Mouse (Mus musculus) cerebellum, adult 11-12 months (tissue): ENCODE data around the gene Etl4.

Experiments used
- DNase-seq: peaks from one replicate; pipeline ENCODE4 v3.0.0; 2022

Gene Etl4

DNA sequence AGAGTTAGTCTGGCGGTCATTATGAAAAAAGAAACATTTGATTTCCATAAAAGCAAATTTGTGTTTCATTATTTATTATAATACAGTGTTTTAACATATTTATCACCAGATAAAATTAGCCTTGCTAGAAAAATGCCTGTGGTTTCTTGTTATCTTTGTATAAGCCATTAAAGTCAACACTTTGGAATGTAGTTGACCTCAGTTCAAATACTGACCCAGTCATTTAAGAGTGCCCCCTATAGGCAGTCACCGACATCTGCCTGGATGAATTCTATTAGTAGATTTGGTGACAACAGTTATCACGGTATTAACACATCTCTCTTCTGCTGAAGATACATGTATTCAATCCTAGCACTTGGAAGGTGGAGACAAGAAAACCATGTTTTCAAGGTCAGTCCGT lies 536.6 kb downstream of the Etl4 start:
- no peak for DNase-seq

DNA sequence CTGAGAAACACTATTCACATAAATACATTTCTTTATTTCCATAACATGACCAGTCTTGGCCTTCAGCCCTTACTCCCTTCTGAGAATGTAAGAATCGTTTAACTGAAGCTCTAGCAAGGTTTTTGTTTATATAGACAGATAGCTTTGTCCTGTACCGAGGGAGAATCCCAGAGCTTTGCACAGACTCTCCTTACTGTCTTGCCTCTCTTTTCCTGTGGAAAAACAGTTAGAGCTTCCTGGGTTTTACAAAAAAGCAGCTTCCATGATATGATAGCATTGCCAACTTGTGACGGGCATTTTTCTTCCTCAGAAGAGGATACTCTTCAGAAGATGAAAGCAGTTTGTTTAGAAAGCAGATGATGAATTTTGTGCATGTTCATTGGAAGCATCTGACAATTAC lies 541.4 kb downstream of the Etl4 start:
- DNase-seq: no peak

DNA sequence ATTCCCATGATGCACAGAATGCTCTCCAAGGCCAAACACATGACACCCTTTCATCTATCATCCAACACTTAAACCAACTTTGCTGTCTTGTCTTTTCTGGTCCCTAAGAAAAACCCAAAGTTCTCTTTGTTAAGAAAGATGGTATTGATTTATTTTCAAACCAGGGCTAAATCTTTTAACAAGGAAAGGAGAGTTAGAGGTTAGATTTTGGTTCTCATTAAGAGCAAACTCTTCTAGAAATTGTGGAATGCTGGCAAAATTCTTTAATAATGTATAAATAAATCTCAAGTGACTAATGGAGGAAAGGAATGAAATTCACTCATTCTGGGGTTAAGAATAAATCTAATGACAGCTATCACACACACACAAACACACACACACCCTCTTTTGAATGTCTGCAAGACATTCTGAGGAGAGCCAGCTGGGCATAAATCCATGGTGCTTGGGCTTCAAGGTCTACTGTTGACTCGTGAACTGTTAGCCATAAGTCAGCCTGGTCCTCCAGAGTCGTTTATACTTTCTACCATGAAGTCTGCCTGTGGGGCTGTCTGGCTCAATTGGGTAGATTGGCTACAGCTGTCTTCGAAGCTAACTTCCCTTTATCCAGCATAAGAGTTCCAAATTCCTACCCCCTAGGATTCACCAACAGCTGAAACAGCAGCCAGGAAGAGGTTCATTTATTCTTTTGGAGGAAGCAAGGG lies 544.1 kb downstream of the Etl4 start:
- no peak for DNase-seq

DNA sequence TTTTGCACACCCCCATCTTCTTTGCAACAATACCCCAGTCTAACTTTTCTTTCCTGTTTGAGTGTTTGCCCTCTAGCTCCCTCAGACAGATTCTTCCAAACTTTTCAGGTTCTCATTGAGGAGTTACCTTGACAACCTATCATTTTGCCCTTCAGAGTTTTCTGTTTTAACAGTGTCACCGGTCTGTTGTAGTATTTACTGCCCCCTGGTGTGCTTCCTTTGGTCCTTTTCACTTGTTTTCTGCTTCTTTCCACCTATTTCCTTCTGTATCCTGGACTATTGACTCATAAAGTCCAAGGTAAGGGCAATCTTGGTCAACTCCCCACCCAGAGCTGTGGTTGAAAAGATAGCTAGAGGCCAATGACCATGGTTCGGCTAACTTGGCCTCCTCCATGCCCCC lies 569.6 kb downstream of the Etl4 start:
- DNase-seq: no peak

DNA sequence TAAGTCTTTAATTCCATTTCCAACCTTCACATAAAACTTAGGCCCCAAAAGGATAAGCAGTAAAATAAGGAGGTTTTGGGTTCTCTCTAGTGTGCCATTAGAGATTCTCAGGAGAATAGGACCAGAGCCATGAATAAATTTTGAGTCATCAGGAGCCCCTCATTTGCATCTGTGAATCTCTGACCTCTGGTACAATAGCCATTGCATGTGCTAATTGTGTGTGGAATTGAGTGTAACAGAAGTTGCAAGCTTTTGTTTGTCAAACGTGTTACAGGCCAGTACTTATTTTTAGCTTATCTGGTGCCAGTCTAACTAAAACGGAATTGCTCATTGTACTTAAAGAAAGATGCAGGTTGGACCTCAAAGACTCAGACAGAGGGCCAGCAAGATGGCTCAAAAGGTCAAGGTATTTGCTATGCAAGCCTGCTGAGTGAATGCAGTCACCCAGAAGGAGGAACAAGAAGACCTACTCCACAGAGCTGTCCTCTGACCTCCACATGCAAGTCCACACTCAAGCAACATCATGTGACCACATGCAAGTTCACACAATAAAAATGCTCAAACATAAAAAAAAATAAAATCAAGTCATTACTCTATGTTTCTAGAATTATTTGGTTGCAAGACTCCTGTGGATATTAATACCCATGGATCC lies 576.7 kb downstream of the Etl4 start:
- DNase-seq: no peak

DNA sequence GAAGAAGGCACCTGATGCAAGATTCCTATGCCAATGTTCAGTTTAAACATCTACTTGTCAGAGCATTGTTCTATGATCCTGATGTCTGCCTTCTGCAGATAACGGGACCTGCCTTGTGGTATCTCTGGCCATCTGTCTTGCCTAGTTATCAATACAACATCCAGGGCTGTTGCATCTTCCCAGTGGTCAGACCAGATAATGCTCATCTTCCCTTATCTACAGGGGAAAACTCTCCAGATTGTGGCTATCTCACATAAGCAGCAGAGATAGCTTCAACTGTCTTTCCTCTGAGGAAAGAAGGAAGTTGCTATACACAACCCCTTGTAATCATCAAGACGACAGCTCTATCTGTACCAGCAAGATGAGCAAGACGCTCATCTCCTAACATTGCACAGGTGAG lies 579.5 kb downstream of the Etl4 start:
- no peak for DNase-seq

DNA sequence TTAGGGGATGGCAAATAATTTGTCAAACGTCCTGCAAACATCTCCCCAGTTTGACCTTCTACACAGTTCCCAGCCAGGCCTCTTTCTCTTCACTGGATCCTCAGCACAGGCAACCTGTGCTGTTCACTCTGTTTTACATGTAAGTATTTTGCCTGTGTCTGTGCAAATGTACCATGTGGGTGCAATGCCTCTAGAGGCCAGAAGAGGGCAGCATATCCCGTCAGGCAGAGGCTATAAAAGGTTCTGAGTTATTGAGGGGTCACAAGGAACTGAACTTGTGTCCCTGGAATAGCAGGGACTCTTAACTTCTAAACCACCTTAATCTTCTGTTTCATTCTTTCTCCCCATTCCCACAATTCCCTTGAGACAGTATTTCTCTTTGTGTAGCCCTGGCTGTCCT lies 582.5 kb downstream of the Etl4 start:
- DNase-seq: no peak

DNA sequence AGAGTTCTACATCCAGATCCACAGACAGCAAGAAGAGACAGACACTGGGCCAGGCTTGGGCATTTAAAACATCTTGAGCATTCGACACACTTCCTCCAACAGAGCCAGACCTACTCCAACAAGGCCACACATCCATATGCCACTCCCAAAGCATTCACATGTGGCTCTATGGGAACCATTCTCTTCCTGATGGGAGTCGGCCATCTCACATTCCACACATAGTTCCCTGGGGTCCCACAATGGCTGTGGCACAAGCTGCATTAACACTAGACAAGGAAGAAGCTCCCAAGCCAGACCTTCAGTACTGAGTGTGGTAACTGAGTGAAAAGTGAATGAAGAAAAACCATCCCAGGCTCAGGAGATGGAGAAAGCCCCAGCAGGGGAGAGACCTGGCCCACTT lies 584.2 kb downstream of the Etl4 start:
- no peak for DNase-seq

DNA sequence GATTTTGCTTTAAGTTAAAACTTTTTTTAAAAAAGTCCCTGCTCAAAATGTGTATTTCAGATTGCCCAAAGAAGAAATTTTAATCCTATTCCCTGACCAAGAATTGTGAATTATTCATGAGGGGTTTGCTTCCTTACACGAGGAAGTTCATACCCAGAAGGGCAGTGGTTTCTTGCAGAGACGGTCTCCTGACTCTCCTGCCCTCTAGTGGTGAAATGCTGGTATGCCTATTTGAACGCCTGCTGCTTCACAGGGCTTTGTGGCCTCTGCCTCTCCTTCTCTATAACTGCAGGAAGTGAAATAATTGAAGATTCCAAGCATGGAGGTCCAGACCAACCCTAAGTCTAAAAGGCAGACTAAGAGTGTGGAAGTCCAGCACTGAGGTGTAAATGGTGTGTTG lies 585.1 kb downstream of the Etl4 start:
- peak; percentile 10 for DNase-seq

DNA sequence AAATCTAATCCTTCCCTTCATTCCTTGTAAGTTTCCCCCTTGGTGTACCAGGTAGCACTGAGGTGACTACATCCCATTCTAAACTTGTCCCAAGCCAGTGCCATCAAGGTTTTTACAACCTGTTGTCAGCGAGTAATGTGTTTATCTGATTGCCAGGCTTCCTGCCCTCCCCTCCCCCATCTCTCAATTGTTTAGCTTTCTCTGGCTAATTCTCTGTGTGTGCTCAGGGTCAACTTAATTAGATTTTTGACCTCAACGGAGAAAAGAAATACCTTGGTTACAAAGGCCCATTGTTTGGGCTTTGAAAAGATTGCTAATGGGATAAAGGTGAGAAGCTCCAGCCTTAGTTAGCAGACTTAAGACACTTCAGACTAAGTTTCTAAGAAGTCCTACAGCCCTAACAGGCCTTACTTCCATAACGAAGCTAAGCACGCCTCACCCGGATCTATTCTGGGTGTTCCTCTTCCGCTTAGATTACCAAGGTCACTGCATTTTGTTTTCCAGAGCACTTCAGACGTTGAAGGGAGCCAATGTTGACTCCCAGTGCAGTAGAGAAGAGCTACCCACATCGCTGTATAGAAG lies 586.7 kb downstream of the Etl4 start:
- DNase-seq: no peak

DNA sequence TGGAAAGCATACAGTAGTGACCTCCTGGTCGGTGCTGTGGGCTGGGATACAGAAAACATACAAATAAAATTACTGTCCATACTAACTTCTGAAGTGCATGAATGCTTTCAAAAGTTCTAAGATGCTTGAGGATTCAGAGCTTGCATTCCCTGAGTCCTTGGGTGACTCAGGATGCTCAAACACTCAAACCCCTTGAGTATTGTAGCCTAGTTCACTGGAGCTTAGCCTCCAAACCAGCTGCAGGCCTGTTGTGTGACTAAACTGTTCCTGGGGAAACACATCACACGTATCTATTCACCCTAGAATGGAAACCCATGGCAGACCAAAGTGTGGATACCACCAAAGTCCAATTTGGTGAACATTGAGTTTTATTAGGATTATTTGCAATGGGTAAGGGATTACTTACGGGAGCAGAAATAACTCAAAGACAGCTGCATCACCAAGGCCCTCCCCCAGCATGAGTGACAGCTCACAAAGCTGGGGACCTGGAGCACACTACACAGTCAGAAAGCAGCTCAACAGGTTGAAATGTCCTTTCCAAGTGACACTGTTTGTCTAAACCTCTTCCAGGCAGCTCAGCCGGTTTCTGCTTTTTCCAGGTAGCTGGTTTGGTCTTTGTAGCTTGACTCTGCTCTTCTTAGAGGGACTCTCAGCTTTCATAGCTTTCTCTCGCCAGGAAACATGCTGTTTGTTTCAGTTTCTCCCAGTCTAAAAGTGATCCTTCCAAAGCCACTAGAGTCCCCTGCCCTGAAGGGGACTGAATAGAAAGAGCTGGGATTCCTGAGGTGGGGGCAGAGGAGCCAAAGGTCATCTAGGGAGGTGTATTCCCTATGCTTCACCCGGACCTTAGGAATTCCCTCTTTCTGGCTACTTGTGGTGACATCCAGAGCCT lies 598.5 kb downstream of the Etl4 start:
- DNase-seq: no peak

DNA sequence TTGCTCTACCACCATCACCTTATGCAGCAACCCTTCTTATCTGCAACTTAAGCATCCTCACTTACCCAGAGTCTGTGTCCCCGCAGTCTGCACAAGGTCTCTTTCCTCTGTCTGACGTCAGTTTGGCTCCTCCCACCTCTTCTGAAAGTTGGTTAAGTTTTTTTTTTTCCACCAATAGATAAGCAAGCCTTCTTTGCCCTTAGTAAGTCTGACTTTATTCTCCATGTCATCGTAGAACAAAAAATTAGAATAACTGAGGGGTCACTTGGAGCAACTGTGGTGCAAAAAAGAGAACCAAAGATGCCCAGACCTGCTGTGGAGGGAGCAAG lies 599.1 kb downstream of the Etl4 start:
- DNase-seq: no peak

DNA sequence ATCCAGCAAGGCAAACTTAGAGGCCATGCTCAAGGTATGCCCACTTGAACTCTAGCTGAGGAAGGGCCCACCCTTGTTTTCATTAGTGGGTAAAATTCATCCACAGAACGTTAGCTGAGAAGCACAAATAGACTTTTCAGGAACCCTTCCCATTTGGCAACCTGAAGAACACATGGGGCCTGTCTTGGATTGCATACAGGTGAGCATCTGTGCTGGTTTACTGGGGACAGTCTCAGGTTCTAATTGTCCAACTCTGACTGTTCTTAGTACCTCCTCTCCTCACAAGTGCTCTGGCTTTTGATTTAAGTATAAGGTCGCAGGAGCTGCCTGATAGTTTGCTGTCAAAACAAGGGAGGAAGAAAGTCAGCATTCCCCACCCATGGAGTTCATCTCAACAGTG lies 600.5 kb downstream of the Etl4 start:
- DNase-seq: peak; percentile 15

DNA sequence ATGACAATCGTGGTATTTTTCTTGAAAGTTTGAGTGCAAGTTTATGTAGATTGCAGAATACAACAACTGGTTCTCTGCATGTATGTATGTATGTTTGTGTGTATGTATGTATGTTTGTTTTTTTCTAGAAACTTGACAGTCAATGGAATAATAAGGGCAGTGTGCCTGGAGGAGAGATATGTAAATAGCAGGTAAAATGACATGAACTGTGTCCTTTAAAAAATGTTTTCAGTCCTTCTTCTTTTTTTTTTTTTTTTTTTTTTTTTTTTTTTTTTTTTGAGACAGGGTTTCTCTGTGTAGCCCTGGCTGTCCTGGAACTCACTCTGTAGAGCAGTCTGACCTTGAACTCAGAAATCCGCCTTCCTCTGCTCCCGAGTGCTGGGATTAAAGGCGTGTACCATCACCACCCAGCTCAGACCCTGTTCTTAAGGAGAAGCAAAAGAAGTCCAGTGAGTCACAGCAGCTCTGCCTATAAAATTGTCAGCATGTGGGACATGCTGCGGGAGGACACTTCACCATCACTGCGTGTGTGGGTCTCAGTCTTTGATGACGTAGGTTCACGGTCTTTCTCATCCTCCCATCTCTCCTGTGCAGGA lies 606.8 kb downstream of the Etl4 start:
- DNase-seq: no peak

DNA sequence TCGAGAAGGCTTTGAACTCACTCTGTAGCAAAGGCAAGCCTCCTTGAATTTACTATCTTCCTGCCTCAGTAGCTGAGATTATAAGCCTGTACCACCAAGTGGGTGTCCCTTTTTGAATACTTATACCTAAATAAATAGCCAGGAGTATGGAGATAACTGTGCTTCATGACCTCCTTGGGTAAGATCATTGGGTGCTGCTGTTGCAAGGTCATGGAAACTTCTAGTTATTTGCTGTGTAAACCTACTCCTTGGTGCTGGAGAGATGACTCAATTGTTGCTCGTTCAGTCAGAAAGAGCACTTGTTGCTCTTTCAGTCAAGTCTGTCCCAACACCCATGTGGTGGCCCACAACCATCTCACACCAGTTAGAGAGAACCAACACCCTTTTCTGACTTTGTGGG lies 608.3 kb downstream of the Etl4 start:
- DNase-seq: no peak

DNA sequence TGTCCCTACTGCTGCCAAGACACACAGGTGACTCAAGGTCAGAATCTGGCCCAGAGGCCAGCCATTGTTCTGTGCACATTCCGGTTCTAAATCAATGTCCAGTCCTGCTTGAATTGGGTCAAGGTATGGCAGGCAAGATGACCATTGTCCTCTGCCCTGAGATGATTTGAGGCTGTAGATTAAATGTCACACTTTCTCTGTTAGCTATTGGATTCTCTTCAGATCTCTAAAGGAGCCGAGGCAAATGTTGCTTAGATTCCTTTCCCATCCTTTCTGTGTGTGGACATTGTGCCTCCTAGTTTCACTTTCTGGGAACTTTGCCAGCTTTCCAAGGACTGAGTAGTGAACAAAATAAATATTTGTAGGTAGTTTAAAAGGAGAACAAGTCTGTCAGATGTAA lies 608.9 kb downstream of the Etl4 start:
- no peak for DNase-seq

DNA sequence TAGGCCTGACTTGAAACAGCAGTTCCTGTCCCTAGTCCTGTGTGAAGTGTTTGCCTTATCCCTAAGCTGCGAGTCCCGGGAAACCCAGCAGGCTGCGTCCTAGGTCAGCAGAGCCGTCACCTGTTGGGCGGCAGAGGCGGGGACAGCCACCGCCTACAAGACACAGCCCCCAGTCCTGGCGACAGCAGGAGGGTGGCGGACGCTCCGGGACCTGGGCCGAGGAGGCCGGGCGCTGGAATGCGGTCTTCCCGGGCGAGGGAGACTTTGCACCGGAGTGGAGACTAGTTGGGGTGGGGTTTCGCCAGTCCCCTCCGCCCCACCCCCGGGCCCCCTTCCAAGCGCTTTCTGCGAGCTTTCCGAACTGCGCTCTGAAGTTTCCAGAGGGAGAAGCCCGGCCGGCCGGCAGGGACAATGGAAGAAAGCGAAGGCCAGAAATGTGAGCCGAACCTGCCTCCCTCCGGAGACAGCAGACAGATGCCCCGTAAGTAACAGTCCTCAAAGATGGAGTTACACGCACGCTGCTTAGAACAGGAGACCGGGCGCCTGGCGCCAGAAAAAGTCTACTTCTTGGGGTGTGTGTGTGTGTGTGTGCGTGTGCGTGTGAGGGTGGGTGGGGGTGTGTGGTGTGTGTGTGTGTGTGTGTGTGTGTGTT lies 610.0 kb downstream of the Etl4 start:
- DNase-seq: no peak

DNA sequence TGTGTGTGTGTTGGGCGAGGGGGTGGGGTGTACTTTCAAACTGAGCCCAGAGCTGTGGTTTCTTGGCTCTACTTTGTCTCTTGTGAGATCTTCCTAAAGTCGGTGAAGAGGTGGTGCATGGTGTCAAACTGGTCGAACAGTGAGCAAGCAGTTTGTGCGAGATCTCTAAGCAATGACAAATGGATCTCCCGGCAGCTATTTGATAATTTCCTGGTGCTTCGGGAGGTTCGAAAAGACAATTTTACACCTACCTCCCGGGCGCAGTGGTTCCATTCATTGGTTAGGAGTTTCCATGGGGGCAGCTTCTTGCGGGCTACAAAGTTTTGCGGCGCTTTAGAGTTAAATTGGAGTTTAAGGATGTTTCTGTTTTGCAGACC lies 610.5 kb downstream of the Etl4 start:
- no peak for DNase-seq

DNA sequence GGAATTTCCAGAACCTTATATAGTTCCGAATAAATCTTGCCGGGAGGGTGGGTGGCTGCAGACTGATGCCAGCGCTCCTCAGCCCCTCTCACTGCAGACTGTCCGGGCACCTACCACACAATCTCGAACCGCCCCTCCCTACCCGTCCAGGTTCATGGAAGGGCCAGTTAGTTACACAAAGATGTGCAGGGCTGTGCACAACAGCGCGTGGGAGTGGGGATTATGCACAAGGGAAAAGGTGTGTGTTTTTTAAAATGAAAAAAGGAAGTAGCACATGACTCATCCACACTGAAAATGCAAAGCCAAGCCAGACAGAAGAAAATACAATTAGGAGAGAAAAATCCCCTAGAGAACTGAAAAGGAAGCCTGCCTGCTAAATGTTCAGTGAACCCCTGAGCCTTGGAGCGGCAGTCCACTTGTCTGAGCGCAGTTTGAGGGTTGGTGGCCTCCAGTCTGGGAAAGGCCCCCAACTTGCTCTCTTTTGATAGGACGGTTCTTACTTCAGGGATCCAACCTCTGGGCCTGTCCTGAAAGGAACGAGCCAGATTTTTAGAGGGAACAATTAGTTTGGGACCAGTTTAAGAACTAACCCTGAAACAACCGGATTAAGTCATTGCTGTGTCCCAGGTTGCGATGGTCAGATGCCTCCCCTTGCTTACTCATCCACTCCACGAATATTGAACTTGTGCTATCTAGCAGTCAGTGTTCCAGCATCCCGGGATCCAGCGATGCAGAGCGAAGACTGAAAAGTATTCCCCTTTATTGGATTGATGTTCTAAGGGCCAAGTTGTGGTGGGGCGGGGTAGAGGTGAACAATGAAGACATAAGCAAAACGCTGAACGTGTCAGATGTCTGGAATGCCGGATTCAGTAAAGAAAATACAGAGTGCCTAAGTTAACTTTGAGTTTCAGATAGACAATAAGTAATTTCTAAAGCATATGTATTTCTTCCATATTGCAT lies 611.3 kb downstream of the Etl4 start:
- no peak for DNase-seq

DNA sequence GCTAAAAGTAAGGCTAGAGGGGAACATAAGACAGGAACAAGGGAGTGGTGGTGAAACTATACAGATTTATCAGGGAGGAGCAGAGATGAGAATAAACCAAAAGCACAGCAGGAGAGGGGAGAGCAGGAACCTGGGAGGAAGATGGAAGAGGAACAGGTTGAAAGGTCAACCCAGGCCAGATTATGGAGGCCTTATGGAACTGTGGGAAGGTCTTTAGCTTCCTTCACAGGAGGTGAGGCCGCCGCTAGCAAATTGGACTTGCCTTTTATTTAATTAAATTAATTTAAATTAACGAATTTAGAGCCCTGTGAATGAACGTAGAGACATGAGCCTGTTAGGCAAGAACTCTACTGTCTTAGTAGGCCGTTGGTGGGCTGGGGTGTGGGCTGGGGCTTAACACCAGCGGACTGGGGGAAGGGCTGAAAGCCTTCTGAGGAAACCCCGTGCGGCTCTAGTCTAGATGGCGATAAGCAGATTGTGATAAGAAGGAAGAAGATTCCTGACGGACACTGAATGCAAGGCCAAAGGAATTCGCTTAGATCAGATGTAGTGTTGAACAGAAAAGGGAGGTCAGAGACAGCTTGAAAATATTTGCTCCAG lies 612.2 kb downstream of the Etl4 start:
- DNase-seq: no peak

DNA sequence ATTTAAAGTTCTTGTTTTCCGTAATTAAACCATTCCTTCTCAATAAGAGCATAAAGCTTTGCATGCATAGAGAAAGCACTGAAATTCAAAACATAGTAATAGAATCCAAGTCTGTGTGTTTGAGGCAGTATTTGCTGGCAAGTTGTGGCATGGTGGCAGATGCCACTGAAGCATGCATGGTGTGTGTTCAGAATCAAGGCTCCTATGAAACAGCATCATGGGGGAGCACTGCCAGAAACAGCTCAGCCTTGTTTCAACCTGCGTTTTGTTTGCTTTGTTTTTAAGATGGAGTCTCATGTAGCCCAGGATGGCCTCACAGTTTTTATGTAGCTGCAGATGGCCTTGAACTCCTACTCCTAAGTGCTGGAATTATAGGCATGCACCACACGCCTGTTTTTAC lies 614.1 kb downstream of the Etl4 start:
- no peak for DNase-seq
